Mouse (Mus musculus) ES-Bruce4 (cell line): ENCODE measurements at regions not wholly inside any gene's neighbourhood (a gene's known extent, or its start where the extent isn't known, plus 50 kb on each side); places are given as distances from the start of the nearest gene placed in this dataset.

Experiments
- CTCF ChIP-seq: IDR thresholded peaks from one replicate; pipeline ENCODE4 v1.8.1; 2011; ENCODE audit warnings: low read depth, low read length
- POLR2A ChIP-seq: IDR thresholded peaks from one replicate; pipeline ENCODE4 v1.8.1; 2011; ENCODE audit warnings: low read length; ENCODE audit not compliant: insufficient read depth

- TF ChIP-seq CTCF (no peak), POLR2A (no peak)
These were observed 73.4 kb upstream of the Arhgap42 start for GRCm38 (mm10) chr9:9312274-9312673.
